Mouse (Mus musculus): Measurements from ENCODE around the gene Efnb3. TPM values are rescaled to one million over a fixed set of nuclear protein-coding genes. Genes with fewer than 3 reads are reported as not detected.

The Efnb3 gene
- 0.15 and 0.20 TPM in 2 replicates for polyA plus RNA-seq (2012)

DNA sequence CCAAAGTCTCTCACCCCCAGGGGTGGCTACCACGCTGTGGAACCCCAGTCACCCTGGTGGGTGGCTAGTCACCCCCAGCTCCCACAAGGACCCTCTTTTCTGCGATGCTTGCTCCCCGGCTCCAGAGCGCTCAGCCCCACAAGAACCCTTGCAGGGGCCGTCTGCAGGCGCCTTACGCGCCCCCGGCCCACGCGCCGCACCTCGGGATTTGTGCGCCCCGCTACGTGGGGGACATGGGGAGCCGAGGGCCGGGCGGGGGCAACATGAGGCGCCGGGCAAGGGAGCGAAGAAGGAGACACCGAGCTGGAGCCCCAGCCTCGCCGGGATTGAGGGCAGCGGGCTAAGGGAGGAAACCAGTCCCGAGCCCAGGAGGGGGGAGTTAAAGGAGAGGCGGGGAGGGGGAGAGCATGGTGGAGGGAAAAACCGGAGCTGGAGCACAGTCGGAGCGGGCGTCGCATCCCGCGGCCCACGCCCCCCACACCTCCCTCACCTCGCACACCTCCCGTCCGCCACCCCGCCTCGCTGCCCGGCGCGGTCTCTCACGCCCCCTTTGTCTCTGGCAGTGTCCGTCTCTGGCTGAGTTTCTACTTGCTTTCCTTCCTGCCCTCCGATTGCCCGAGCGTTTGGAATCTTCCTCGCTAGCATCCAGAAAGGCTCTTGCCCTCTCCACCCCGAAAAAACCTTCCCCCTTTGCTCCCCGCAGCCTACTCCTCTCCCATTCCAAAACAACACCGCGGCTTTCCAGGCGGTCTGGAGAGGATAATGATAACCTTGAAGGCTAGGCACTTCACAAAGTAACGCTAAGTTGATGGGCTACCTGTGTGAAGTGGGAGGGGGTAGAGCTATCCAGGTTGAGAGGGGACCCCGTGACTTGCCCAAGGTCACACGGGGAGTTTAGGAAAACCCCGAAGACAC, at the start of gene Efnb3:
Gene Efnb3 (minus strand): TSS at position 355 of the 915 bp plus-strand sequence.
- Histone ChIP-seq H3K36me3 (ENCODE audit: control insufficient read depth) (peaks cover 46% of the 10 kb centered on the region), H3K9me3 (ENCODE audit: control insufficient read depth, low read length) (no peaks in the 10 kb centered on the region; the same call in 1 of the 2 replicates), H3K4me3 (replicated peaks) (no peak within 1 kb of the TSS), H3K27me3 (ENCODE audit: control insufficient read depth) (peaks cover 57% of the 10 kb centered on the region), H3K4me1 (ENCODE audit: control insufficient read depth) (peaks cover 14% of the 10 kb centered on the region)
- TF ChIP-seq TAL1 (IDR thresholded peaks at IDR 0.05; ENCODE audit: low read length) (no peak), GATA1 (IDR thresholded peaks at IDR 0.05; ENCODE audit: low read length) (no peak)

- TF ChIP-seq TAL1 (IDR thresholded peaks at IDR 0.05; ENCODE audit: low read length) (no peak), GATA1 (IDR thresholded peaks at IDR 0.05; ENCODE audit: low read length) (peak; percentile 48; the same call in 1 of the 2 replicates)
- peak overlapping the region; percentile 15 for H3K4me3 ChIP-seq (replicated peaks)
Measured at GRCm38 (mm10) chr11:69609416-69609815, 49.4 kb upstream of the Efnb3 start.

GRCm38 (mm10) chr11:69608525-69608924, 48.5 kb upstream of the Efnb3 start:
- H3K9me3 ChIP-seq (ENCODE audit: control insufficient read depth, low read length) = no peaks in the 10 kb centered on the region
- peaks cover 6% of the 10 kb centered on the region for H3K36me3 ChIP-seq (ENCODE audit: control insufficient read depth)
- TF ChIP-seq GATA1 (IDR thresholded peaks at IDR 0.05; ENCODE audit: low read length) (no peak), TAL1 (IDR thresholded peaks at IDR 0.05; ENCODE audit: low read length) (no peak)
- no peak overlapping the region for H3K4me3 ChIP-seq (replicated peaks)
- no peaks in the 10 kb centered on the region for H3K27me3 ChIP-seq (ENCODE audit: control insufficient read depth)
- peaks cover 86% of the 10 kb centered on the region for H3K4me1 ChIP-seq (ENCODE audit: control insufficient read depth)

More at GRCm38 (mm10) chr11:69609416-69609815, 49.4 kb upstream of the Efnb3 start:
- H3K9me3 ChIP-seq (ENCODE audit: control insufficient read depth, low read length) = no peaks in the 10 kb centered on the region
- H3K27me3 ChIP-seq (ENCODE audit: control insufficient read depth) = no peaks in the 10 kb centered on the region
- H3K36me3 ChIP-seq (ENCODE audit: control insufficient read depth) = no peaks in the 10 kb centered on the region
- H3K4me1 ChIP-seq (ENCODE audit: control insufficient read depth) = peaks cover 85% of the 10 kb centered on the region

DNA sequence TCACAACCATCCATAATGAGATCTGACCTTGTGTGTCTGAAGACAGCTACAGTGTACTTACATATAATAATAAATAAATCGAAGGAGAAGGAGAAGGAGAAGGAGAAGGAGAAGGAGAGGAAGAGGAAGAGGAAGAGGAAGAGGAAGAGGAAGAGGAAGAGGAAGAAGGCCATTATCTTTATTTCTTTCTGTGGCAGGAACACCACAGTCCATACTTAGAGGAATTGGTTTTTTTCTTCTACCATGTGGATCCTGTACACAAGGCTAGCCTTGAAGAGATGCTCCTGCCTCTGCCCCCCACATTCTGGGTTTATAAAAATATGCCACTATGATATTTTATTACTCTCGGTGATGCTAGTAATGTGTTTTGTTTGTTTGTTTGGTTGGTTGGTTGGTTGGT, 46.8 kb upstream of the Efnb3 start:
- H3K9me3 ChIP-seq (ENCODE audit: control insufficient read depth, low read length) = no peaks in the 10 kb centered on the region
- peaks cover 23% of the 10 kb centered on the region for H3K36me3 ChIP-seq (ENCODE audit: control insufficient read depth)
- no peak overlapping the region for H3K4me3 ChIP-seq (replicated peaks)
- TF ChIP-seq TAL1 (IDR thresholded peaks at IDR 0.05; ENCODE audit: low read length) (no peak), GATA1 (IDR thresholded peaks at IDR 0.05; ENCODE audit: low read length) (no peak)
- no peaks in the 10 kb centered on the region for H3K27me3 ChIP-seq (ENCODE audit: control insufficient read depth)
- peaks cover 90% of the 10 kb centered on the region for H3K4me1 ChIP-seq (ENCODE audit: control insufficient read depth)

- no peaks in the 10 kb centered on the region for H3K27me3 ChIP-seq (ENCODE audit: control insufficient read depth)
- no peaks in the 10 kb centered on the region for H3K9me3 ChIP-seq (ENCODE audit: control insufficient read depth, low read length)
- TF ChIP-seq GATA1 (IDR thresholded peaks at IDR 0.05; ENCODE audit: low read length) (no peak), TAL1 (IDR thresholded peaks at IDR 0.05; ENCODE audit: low read length) (no peak)
- H3K36me3 ChIP-seq (ENCODE audit: control insufficient read depth) = peaks cover 27% of the 10 kb centered on the region
- peaks cover 94% of the 10 kb centered on the region for H3K4me1 ChIP-seq (ENCODE audit: control insufficient read depth)
- peak overlapping the region; percentile 88 for H3K4me3 ChIP-seq (replicated peaks)
Measured at GRCm38 (mm10) chr11:69606491-69606795, 46.4 kb upstream of the Efnb3 start.

DNA sequence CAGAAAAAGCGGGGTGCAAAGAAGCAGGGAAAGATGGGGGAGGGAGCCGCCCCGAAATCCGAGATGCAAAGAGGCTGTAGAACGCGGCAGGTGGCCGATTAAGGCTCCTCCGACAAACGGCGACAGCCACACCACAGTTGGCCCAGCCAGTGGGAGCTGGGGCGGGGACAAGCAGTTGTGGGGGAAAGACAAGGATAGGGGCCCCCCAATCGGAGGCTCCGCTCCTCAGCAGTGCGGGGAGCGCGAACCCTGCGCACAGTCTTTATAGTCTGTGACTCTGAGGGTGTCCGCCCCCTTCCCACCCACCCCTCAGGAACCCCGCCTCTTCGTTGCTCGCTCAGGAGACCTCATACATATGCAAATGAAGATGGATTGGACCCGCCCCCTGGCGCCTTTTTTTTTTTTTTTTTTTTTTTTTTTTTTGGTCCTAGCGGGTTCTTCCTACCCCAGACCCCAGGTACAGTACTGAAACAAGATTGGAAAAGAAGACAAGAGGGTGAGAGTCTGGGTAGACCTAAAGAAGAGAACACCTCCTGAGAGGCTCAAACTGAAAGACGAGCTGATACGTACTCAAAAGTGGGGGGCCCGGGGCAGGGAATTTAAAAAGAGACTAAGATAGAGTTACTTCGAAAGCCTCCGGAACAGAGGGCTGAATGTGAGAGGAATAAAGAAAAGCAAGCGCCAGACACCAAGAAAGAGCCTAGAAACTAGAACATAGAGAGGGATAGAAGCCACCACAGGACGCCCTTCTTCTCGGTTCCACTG, 45.9 kb upstream of the Efnb3 start, which contains the start of gene Atp1b2:
Gene Atp1b2 (minus strand): TSS at position 217 of the 765 bp plus-strand sequence.
- peaks cover 32% of the 10 kb centered on the region for H3K36me3 ChIP-seq (ENCODE audit: control insufficient read depth)
- no peak for TF ChIP-seq TAL1 (IDR thresholded peaks at IDR 0.05; ENCODE audit: low read length)
- TF ChIP-seq GATA1 (IDR thresholded peaks at IDR 0.05; ENCODE audit: low read length) = no peak
- peak within 1 kb of the TSS; percentile 88 for H3K4me3 ChIP-seq (replicated peaks)
- H3K27me3 ChIP-seq (ENCODE audit: control insufficient read depth) = no peaks in the 10 kb centered on the region
- H3K9me3 ChIP-seq (ENCODE audit: control insufficient read depth, low read length) = no peaks in the 10 kb centered on the region
- H3K4me1 ChIP-seq (ENCODE audit: control insufficient read depth) = peaks cover 96% of the 10 kb centered on the region

DNA sequence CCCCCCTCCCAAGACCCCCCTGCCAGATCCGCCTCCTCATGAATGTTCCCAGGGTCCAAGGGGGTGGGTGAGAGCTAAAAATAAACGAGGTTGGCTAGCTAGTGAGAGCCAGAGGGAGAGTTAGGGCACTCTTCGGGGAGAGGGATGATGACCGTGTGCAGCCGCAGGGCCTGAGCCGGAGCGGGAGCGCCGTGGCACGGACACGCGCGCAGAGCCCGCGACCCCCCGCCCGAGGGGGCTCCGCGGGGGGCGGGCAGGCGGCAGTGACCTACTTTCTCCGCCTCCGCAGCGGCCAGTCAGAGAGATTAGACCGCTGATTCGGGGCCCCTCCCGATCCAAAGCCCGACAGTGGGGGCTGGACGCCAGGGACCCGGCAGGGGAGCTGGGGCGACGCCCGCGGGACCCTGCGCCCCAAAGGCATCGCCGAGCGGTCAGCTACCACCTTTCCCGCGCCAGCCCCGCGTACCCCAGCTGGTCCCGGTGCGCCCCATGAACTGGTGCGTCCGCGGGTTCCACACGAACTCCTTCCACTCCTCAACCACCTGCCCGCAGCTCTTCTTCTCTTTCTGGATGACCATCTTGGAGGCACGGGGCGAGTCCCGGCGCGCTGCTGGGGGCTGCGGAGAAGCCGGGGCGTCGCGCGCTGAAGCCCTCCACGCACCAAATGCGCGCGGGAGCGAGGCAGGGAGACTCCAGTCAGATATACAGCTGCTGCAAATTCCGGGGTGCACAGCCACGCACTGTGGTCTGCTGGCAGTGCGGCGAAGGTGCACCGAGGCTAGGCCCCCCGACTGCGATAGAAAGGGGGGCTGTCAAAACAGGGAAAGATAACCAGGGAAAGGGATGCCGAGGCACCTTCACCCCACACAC, 45.0 kb upstream of the Efnb3 start:
- peaks cover 96% of the 10 kb centered on the region for H3K4me1 ChIP-seq (ENCODE audit: control insufficient read depth)

GRCm38 (mm10) chr11:69604347-69604746, 44.3 kb upstream of the Efnb3 start:
- Histone ChIP-seq H3K4me3 (replicated peaks) (peak overlapping the region; percentile 88), H3K9me3 (ENCODE audit: control insufficient read depth, low read length) (no peaks in the 10 kb centered on the region), H3K27me3 (ENCODE audit: control insufficient read depth) (no peaks in the 10 kb centered on the region), H3K36me3 (ENCODE audit: control insufficient read depth) (peaks cover 48% of the 10 kb centered on the region), H3K4me1 (ENCODE audit: control insufficient read depth) (peaks cover 96% of the 10 kb centered on the region)
- TF ChIP-seq TAL1 (IDR thresholded peaks at IDR 0.05; ENCODE audit: low read length) (no peak), GATA1 (IDR thresholded peaks at IDR 0.05; ENCODE audit: low read length) (no peak)

More for the DNA sequence above, 45.0 kb upstream of the Efnb3 start:
- Histone ChIP-seq H3K36me3 (ENCODE audit: control insufficient read depth) (peaks cover 41% of the 10 kb centered on the region), H3K9me3 (ENCODE audit: control insufficient read depth, low read length) (no peaks in the 10 kb centered on the region), H3K27me3 (ENCODE audit: control insufficient read depth) (no peaks in the 10 kb centered on the region), H3K4me3 (replicated peaks) (peak overlapping the region; percentile 88)
- TF ChIP-seq TAL1 (IDR thresholded peaks at IDR 0.05; ENCODE audit: low read length) (no peak), GATA1 (IDR thresholded peaks at IDR 0.05; ENCODE audit: low read length) (no peak)

All from erythroblast, embryonic 14.5 days (primary cell).